Mouse (Mus musculus): Measurements from ENCODE around the gene Il1f9.
A peak's percentile ranks its signal among the peaks of the same experiment; 100 is the strongest.
"Not testable (repeated sequence)": the region's sequence is repeated elsewhere in the genome, so short reads cannot be mapped to it uniquely, and the experiment has no call there.

Il1f9 gene

GRCm38 (mm10) chr2:24186176-24186575 is at the start of gene Il1f9:
Gene Il1f9 (plus strand): TSS chr2:24186476.
- DNase-seq: no peak

- no peak for DNase-seq
These were observed 33.4 kb upstream of the Il1f9 start, which contains the start of gene Il1f8 for GRCm38 (mm10) chr2:24152861-24153260. Gene Il1f8 (plus strand): TSS chr2:24153161.

- peak; percentile 4 to 7 for DNase-seq
These were observed 4.5 kb upstream of the Il1f9 start for GRCm38 (mm10) chr2:24181683-24182331.

GRCm38 (mm10) chr2:24182423-24183147 is 3.7 kb upstream of the Il1f9 start:
- DNase-seq: not testable (repeated sequence)

GRCm38 (mm10) chr2:24184092-24184491 is 2.2 kb upstream of the Il1f9 start:
- not testable (repeated sequence) for DNase-seq

- DNase-seq: no peak
These were observed 1.3 kb downstream of the Il1f9 start for GRCm38 (mm10) chr2:24187585-24187984.

GRCm38 (mm10) chr2:24188189-24188588 is 1.9 kb downstream of the Il1f9 start:
- no peak for DNase-seq

- no peak for DNase-seq
These were observed 28.8 kb downstream of the Il1f9 start, which contains the start of gene Il1f6 for GRCm38 (mm10) chr2:24215118-24215517. Gene Il1f6 (plus strand): TSS chr2:24215418.

- DNase-seq: no peak
These were observed 40.9 kb downstream of the Il1f9 start for GRCm38 (mm10) chr2:24227191-24227590.

Measured in cerebellum, postnatal 36 days (tissue).